Mouse (Mus musculus): ENCODE results near the gene D430042O09Rik.

GRCm38 (mm10) chr7:125764373-125764772 lies 56.7 kb downstream of the D430042O09Rik start:
- TF ChIP-seq PAX5 (IDR thresholded peaks at IDR 0.05; ENCODE audit: low read length) = no peak
- no peak for TF ChIP-seq USF1 (IDR thresholded peaks at IDR 0.05; ENCODE audit: low read depth, low read length)
